Mouse (Mus musculus) myocyte (in vitro differentiated cells): ENCODE measurements around the gene AC124108.1. TPM values are rescaled to one million over a fixed set of nuclear protein-coding genes. Genes with fewer than 3 reads are reported as not detected.

ENCODE experiments used
- H3K27me3 ChIP-seq: one replicate; pipeline ENCODE4 v1.6.1; 2011; ENCODE audit not compliant: control insufficient read depth, insufficient read depth, insufficient read length
- H3K36me3 ChIP-seq: one replicate; pipeline ENCODE4 v1.6.1; 2011; ENCODE audit not compliant: control insufficient read depth, insufficient read depth
- H3K4me2 ChIP-seq: one replicate; pipeline ENCODE4 v1.6.1; 2011; ENCODE audit warnings: low read depth, control low read depth
- H3K4me3 ChIP-seq: one replicate; pipeline ENCODE4 v1.5.1; 2011; ENCODE audit warnings: mild to moderate bottlenecking, control low read depth, moderate library complexity
- H3K79me2 ChIP-seq: one replicate; pipeline ENCODE4 v1.6.1; 2011; ENCODE audit not compliant: control insufficient read depth, insufficient read depth
- H3ac ChIP-seq: one replicate; pipeline ENCODE4 v1.6.1; 2011; ENCODE audit not compliant: control insufficient read depth, insufficient read length
- CEBPB ChIP-seq: IDR thresholded peaks from 2 replicates; pipeline ENCODE4 v1.6.1; 2011; ENCODE audit warnings: mild to moderate bottlenecking, moderate library complexity; ENCODE audit not compliant: poor library complexity, insufficient read depth, severe bottlenecking
- E2F4 ChIP-seq: IDR thresholded peaks from one replicate; pipeline ENCODE4 v1.6.1; 2011; ENCODE audit warnings: mild to moderate bottlenecking, control low read depth, moderate library complexity; ENCODE audit not compliant: insufficient read depth
- MAX ChIP-seq: IDR thresholded peaks from one replicate; pipeline ENCODE4 v1.6.1; 2011; ENCODE audit warnings: low read depth, mild to moderate bottlenecking, control low read depth
- MYOD1 ChIP-seq, 3 experiments: IDR thresholded peaks; one replicate each; pipeline ENCODE4 v1.6.1; 2011; ENCODE audit warnings: control low read depth in 2 of 3, low read depth in 2 of 3, mild to moderate bottlenecking in 2 of 3, moderate library complexity in 1 of 3; ENCODE audit not compliant: insufficient read length in 2 of 3, control insufficient read depth in 1 of 3
- MYOG ChIP-seq, 3 experiments: IDR thresholded peaks; one replicate each; pipeline ENCODE4 v1.6.1; 2011; ENCODE audit warnings: control low read depth in 2 of 3, low read depth in 2 of 3, mild to moderate bottlenecking in 2 of 3; ENCODE audit not compliant: insufficient read length in 2 of 3, control insufficient read depth in 1 of 3, insufficient read depth in 1 of 3
- POLR2A ChIP-seq: IDR thresholded peaks from one replicate; pipeline ENCODE4 v1.6.1; 2011; ENCODE audit warnings: low read depth, mild to moderate bottlenecking, control low read depth, moderate library complexity; ENCODE audit not compliant: insufficient read length
- POLR2AphosphoS2 ChIP-seq: IDR thresholded peaks from one replicate; pipeline ENCODE4 v1.6.1; 2011; ENCODE audit warnings: low read depth, control low read depth; ENCODE audit not compliant: insufficient read length
- REST ChIP-seq: IDR thresholded peaks from one replicate; pipeline ENCODE4 v1.6.1; 2011; ENCODE audit warnings: mild to moderate bottlenecking, control low read depth, moderate library complexity; ENCODE audit not compliant: insufficient read depth, insufficient read length
- SRF ChIP-seq: IDR thresholded peaks from one replicate; pipeline ENCODE4 v1.6.1; 2011; ENCODE audit warnings: low read depth; ENCODE audit not compliant: control insufficient read depth, insufficient read length
- TCF12 ChIP-seq: IDR thresholded peaks from one replicate; pipeline ENCODE4 v1.6.1; 2011; ENCODE audit warnings: mild to moderate bottlenecking, control low read depth; ENCODE audit not compliant: poor library complexity, insufficient read depth, severe bottlenecking
- TCF3 ChIP-seq: IDR thresholded peaks from one replicate; pipeline ENCODE4 v1.6.1; 2011; ENCODE audit warnings: low read depth, control low read depth; ENCODE audit not compliant: insufficient read length
- USF1 ChIP-seq: IDR thresholded peaks from one replicate; pipeline ENCODE4 v1.6.1; 2011; ENCODE audit warnings: low read depth, mild to moderate bottlenecking, control low read depth, moderate library complexity
- polyA plus RNA-seq: library from polyadenylated mRNA; unstranded; fragments of >200 nt; fragmentation: generic; extraction: Trizol; gene quantifications from one replicate; pipeline ENCODE4 v1.2.1, GENCODE M21; 2012; ENCODE audit warnings: missing spikeins

Gene AC124108.1
- polyA plus RNA-seq, 1 experiment = 0.82 TPM

DNA sequence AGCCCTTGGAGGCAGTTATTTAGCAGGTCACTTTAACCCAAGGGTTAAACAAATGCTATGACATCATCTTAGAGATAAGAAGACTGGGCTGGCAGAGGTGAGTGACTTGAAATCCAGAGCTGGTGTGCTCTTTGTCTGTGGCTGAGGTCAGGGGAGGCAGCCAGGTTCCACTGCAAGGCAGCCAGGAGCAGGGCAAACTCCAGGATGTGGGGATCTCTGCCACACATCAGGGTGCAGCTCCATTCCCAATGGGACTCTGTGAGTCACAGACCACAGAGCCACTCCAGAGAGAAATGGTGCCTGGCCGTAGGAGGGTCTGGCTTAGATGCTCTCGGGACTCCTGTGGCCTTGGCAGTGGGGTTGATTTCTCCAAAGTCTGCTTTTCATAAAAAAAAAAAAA lies 39.3 kb upstream of the AC124108.1 start:
- no peaks in the 10 kb centered on the region for H3K79me2 ChIP-seq
- no peak for TF ChIP-seq POLR2AphosphoS2
- no peak for TF ChIP-seq SRF
- peak; percentile 30 for TF ChIP-seq POLR2A
- no peak for TF ChIP-seq CEBPB
- TF ChIP-seq MYOG (IDR thresholded peaks at IDR 0.05; ENCODE audit: control insufficient read depth in 1 of 3, insufficient read depth in 1 of 3, insufficient read length in 2 of 3, low read depth in 2 of 3) = no peak
- TF ChIP-seq MAX = no peak
- H3K4me3 ChIP-seq = no peak overlapping the region
- no peak overlapping the region for H3ac ChIP-seq
- no peaks in the 10 kb centered on the region for H3K36me3 ChIP-seq
- H3K27me3 ChIP-seq = no peaks in the 10 kb centered on the region
- peak overlapping the region; percentile 63 for H3K4me2 ChIP-seq

DNA sequence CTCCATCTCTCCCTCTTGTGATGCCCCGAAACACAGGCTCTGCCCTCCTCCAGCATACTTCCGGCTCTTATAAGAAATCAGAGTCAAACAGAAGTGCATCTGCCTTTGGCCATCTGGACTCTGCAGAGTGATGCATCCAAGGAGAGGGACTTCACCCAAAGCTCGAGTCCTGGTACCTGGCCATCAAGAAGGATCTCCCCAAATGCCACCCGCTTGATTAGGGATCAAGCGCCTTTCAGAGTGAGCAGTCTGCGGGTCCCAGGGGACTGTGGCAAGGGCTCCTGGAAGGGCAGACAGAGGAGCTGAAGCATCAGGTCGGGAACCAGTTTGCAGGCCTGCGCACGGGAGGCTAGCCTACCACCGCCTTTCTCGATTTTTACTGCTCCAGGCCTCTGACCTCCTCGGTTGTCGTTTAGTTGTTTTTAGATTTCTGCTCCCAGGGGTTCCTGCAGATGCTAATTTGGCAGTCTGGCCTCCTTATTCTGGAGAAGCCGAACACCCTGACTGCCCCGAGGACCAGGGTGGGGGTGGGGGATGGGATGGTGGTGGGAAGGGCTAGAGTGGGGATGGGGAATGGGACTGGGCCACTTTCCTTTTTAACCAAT lies 38.1 kb upstream of the AC124108.1 start:
- no peak overlapping the region for H3ac ChIP-seq
- no peak overlapping the region for H3K4me3 ChIP-seq
- H3K79me2 ChIP-seq = no peaks in the 10 kb centered on the region
- no peak for TF ChIP-seq CEBPB
- no peak for TF ChIP-seq REST
- TF ChIP-seq POLR2A = no peak
- no peak for TF ChIP-seq MAX
- no peak for TF ChIP-seq TCF3
- no peak for TF ChIP-seq USF1
- no peak for TF ChIP-seq MYOG (IDR thresholded peaks at IDR 0.05; ENCODE audit: control insufficient read depth in 1 of 3, insufficient read depth in 1 of 3, insufficient read length in 2 of 3, low read depth in 2 of 3)
- no peak for TF ChIP-seq MYOD1 (IDR thresholded peaks at IDR 0.05; ENCODE audit: control insufficient read depth in 1 of 3, insufficient read length in 2 of 3, low read depth in 2 of 3)
- TF ChIP-seq POLR2AphosphoS2 = no peak
- no peak for TF ChIP-seq E2F4
- no peak for TF ChIP-seq SRF
- TF ChIP-seq TCF12 = no peak
- H3K27me3 ChIP-seq = no peaks in the 10 kb centered on the region
- H3K4me2 ChIP-seq = no peak overlapping the region
- no peaks in the 10 kb centered on the region for H3K36me3 ChIP-seq

DNA sequence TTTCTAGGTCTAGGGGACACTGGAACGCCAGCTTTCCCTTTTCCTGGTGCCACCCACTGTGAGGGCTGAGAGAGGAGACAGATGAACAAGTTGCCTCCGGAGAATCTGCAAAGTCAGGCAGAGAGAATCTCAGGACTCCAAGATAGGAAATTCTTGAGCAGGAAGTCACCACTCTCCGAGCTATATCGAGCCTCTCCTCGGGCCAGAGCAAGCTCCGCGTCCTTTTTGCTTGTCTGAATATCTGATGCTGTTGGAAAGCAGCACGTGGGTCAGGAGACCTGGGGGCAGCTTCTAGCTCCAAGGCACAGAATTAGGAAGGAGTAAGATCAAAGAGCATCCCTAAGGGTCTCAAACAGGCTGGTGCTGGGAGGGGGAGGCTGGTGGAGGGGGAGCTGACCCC lies 37.6 kb upstream of the AC124108.1 start:
- no peak overlapping the region for H3K4me2 ChIP-seq
- no peaks in the 10 kb centered on the region for H3K27me3 ChIP-seq
- no peak overlapping the region for H3ac ChIP-seq
- no peak overlapping the region for H3K4me3 ChIP-seq
- no peaks in the 10 kb centered on the region for H3K36me3 ChIP-seq
- H3K79me2 ChIP-seq = no peaks in the 10 kb centered on the region
- TF ChIP-seq CEBPB = no peak
- no peak for TF ChIP-seq SRF
- TF ChIP-seq TCF12 = no peak
- TF ChIP-seq POLR2AphosphoS2 = no peak
- no peak for TF ChIP-seq POLR2A
- no peak for TF ChIP-seq MAX
- no peak for TF ChIP-seq REST
- TF ChIP-seq E2F4 = no peak
- no peak for TF ChIP-seq MYOD1 (IDR thresholded peaks at IDR 0.05; ENCODE audit: control insufficient read depth in 1 of 3, insufficient read length in 2 of 3, low read depth in 2 of 3)
- no peak for TF ChIP-seq TCF3
- TF ChIP-seq MYOG (IDR thresholded peaks at IDR 0.05; ENCODE audit: control insufficient read depth in 1 of 3, insufficient read depth in 1 of 3, insufficient read length in 2 of 3, low read depth in 2 of 3) = no peak
- no peak for TF ChIP-seq USF1

DNA sequence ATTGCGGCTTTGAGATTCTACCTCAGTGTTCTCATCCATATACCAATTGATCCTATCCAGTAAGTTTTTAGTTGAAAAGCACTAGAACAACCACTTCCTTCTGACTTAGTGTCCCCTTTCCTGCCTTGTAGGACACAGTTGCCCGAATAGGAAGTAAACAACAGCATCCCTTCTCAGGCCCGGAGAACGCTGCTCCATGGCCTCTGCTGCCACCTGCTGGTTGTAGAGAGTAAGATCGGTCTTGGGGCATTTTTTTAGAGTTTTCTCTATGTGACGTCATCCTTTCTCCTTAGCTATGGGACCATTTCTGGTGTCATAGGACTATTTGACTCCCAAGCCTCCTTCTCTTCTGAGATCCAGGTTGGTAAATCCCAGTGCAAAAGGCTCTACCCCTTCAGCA lies 35.5 kb upstream of the AC124108.1 start:
- no peak overlapping the region for H3ac ChIP-seq
- H3K27me3 ChIP-seq = no peaks in the 10 kb centered on the region
- no peak for TF ChIP-seq MYOD1 (IDR thresholded peaks at IDR 0.05; ENCODE audit: control insufficient read depth in 1 of 3, insufficient read length in 2 of 3, low read depth in 2 of 3)
- no peak for TF ChIP-seq MAX
- no peak for TF ChIP-seq E2F4
- H3K36me3 ChIP-seq = no peaks in the 10 kb centered on the region
- no peak overlapping the region for H3K4me3 ChIP-seq
- H3K4me2 ChIP-seq = no peak overlapping the region
- H3K79me2 ChIP-seq = no peaks in the 10 kb centered on the region

- no peak for TF ChIP-seq MAX
- no peak for TF ChIP-seq E2F4
- Histone ChIP-seq H3K79me2 (no peaks in the 10 kb centered on the region), H3K27me3 (peaks cover 6% of the 10 kb centered on the region)
These were observed 34.1 kb upstream of the AC124108.1 start for GRCm38 (mm10) chr1:132157016-132157781.

More at GRCm38 (mm10) chr1:132157016-132157781, 34.1 kb upstream of the AC124108.1 start:
- Histone ChIP-seq H3K4me2 (no peak overlapping the region), H3K4me3 (no peak overlapping the region), H3K36me3 (no peaks in the 10 kb centered on the region), H3ac (no peak overlapping the region)
